Comparison of ENCODE assay signal across 19 mouse cellular contexts in genomic region chr17:65854006-65854405, GRCm38 (mm10).
"Had no signal": no experiment of that assay in that cellular context is flagged by ENCODE, and none has a peak within 500 bp of the region (broad histone marks: within the 10 kb centered on the region; RNA-seq: fewer than 3 reads in every experiment).

No protein-coding gene starts in this region.

- H3K4me1 ChIP-seq: limb, embryonic 12.5 days; limb, embryonic 15.5 days; midbrain, embryonic 10.5 days; midbrain, embryonic 13.5 days; stomach, embryonic 15.5 days had no signal

- H3K9ac ChIP-seq: limb, embryonic 12.5 days; limb, embryonic 15.5 days; liver, embryonic 14.5 days; lung, embryonic 14.5 days; midbrain, embryonic 13.5 days; neural tube, embryonic 13.5 days; stomach, embryonic 15.5 days had no signal

- ATAC-seq: intestine, embryonic 16.5 days; midbrain, embryonic 13.5 days; midbrain, embryonic 16.5 days had no signal

- DNase-seq: kidney, adult 18-20 months; kidney, adult 9 months; left cerebral cortex, postnatal 4 days; lung, embryonic 14.5 days; retina, postnatal 1 day; right cerebral cortex, postnatal 25 days; spleen, adult 18-20 months; thymus, postnatal 25 days had no signal

- H3K4me3 ChIP-seq: limb, embryonic 12.5 days; limb, embryonic 15.5 days; megakaryocyte, embryonic 14.5 days; midbrain, embryonic 10.5 days; midbrain, embryonic 13.5 days; myocyte; neural tube, embryonic 13.5 days; stomach, embryonic 15.5 days had no signal

- H3K9me3 ChIP-seq: limb, embryonic 15.5 days; megakaryocyte, embryonic 14.5 days; midbrain, embryonic 10.5 days; midbrain, embryonic 13.5 days; neural tube, embryonic 13.5 days; stomach, embryonic 15.5 days had no signal

- H3K27ac ChIP-seq: limb, embryonic 12.5 days; limb, embryonic 15.5 days; liver, embryonic 14.5 days; midbrain, embryonic 10.5 days; midbrain, embryonic 13.5 days; neural tube, embryonic 13.5 days; stomach, embryonic 15.5 days had no signal

- H3K27me3 ChIP-seq: limb, embryonic 12.5 days; limb, embryonic 15.5 days; megakaryocyte, embryonic 14.5 days; midbrain, embryonic 13.5 days; neural tube, embryonic 13.5 days; stomach, embryonic 15.5 days had no signal

- H3K4me2 ChIP-seq: limb, embryonic 12.5 days; limb, embryonic 15.5 days; lung, embryonic 14.5 days; midbrain, embryonic 13.5 days; neural tube, embryonic 13.5 days; stomach, embryonic 15.5 days had no signal
